Mouse (Mus musculus): ENCODE data around the gene Arl8b. TPM values are rescaled to one million over a fixed set of nuclear protein-coding genes. Genes with fewer than 3 reads are reported as not detected.

Gene Arl8b
- polyA plus RNA-seq, 1 experiment from 2014 or later = 90.9 TPM

GRCm38 (mm10) chr6:108754376-108754775 is 28.5 kb upstream of the Arl8b start:
- ATAC-seq (ENCODE audit: insufficient read depth, low FRiP score, low TSS enrichment) (no peak), DNase-seq (ENCODE audit: low spot score) (no peak)
- Histone ChIP-seq H3K4me3 (ENCODE audit: low read depth, low read length) (no peak overlapping the region), H3K36me3 (ENCODE audit: control insufficient read depth, insufficient read depth, low read length) (no peaks in the 10 kb centered on the region), H3K4me2 (ENCODE audit: low read depth) (no peak overlapping the region), H3K9ac (ENCODE audit: low read length) (no peak overlapping the region), H3K27ac (ENCODE audit: low read depth, low read length) (no peak overlapping the region), H3K4me1 (ENCODE audit: control insufficient read depth, insufficient read depth, low read length) (no peaks in the 10 kb centered on the region), H3K27me3 (ENCODE audit: control insufficient read depth, insufficient read depth, low read length) (no peaks in the 10 kb centered on the region), H3K9me3 (ENCODE audit: control insufficient read depth, low read length) (no peaks in the 10 kb centered on the region)
- 93% methylated on average over 1 of the region's 1 CpGs for WGBS

- Histone ChIP-seq H3K9me3 (ENCODE audit: control insufficient read depth, low read length) (no peaks in the 10 kb centered on the region), H3K4me3 (ENCODE audit: low read depth, low read length) (no peak overlapping the region), H3K27me3 (ENCODE audit: control insufficient read depth, insufficient read depth, low read length) (no peaks in the 10 kb centered on the region), H3K27ac (ENCODE audit: low read depth, low read length) (no peak overlapping the region), H3K4me2 (ENCODE audit: low read depth) (no peak overlapping the region), H3K9ac (ENCODE audit: low read length) (no peak overlapping the region), H3K4me1 (ENCODE audit: control insufficient read depth, insufficient read depth, low read length) (no peaks in the 10 kb centered on the region), H3K36me3 (ENCODE audit: control insufficient read depth, insufficient read depth, low read length) (no peaks in the 10 kb centered on the region)
- ATAC-seq (ENCODE audit: insufficient read depth, low FRiP score, low TSS enrichment) (no peak), DNase-seq (ENCODE audit: low spot score) (no peak)
- 93% methylated on average over 7 of the region's 7 CpGs for WGBS
Observed at GRCm38 (mm10) chr6:108755936-108756335, 27.0 kb upstream of the Arl8b start.

GRCm38 (mm10) chr6:108758997-108759697 is 23.8 kb upstream of the Arl8b start:
- no peak overlapping the region for H3K4me3 ChIP-seq (ENCODE audit: low read depth, low read length)
- no peaks in the 10 kb centered on the region for H3K4me1 ChIP-seq (ENCODE audit: control insufficient read depth, insufficient read depth, low read length)
- no peaks in the 10 kb centered on the region for H3K27me3 ChIP-seq (ENCODE audit: control insufficient read depth, insufficient read depth, low read length)
- no peak overlapping the region for H3K9ac ChIP-seq (ENCODE audit: low read length)
- ATAC-seq (ENCODE audit: insufficient read depth, low FRiP score, low TSS enrichment) (no peak), DNase-seq (ENCODE audit: low spot score) (no peak)
- no peak overlapping the region for H3K4me2 ChIP-seq (ENCODE audit: low read depth)
- no peak overlapping the region for H3K27ac ChIP-seq (ENCODE audit: low read depth, low read length)
- WGBS = 71% methylated on average over 10 of the region's 10 CpGs
- no peaks in the 10 kb centered on the region for H3K36me3 ChIP-seq (ENCODE audit: control insufficient read depth, insufficient read depth, low read length)
- no peaks in the 10 kb centered on the region for H3K9me3 ChIP-seq (ENCODE audit: control insufficient read depth, low read length)

- H3K4me2 ChIP-seq (ENCODE audit: low read depth) = no peak overlapping the region
- ATAC-seq (ENCODE audit: insufficient read depth, low FRiP score, low TSS enrichment) = no peak
- H3K27ac ChIP-seq (ENCODE audit: low read depth, low read length) = no peak overlapping the region
- no peak for DNase-seq (ENCODE audit: low spot score)
- no peaks in the 10 kb centered on the region for H3K27me3 ChIP-seq (ENCODE audit: control insufficient read depth, insufficient read depth, low read length)
- no peak overlapping the region for H3K9ac ChIP-seq (ENCODE audit: low read length)
- H3K9me3 ChIP-seq (ENCODE audit: control insufficient read depth, low read length) = no peaks in the 10 kb centered on the region
- no peaks in the 10 kb centered on the region for H3K36me3 ChIP-seq (ENCODE audit: control insufficient read depth, insufficient read depth, low read length)
- no peak overlapping the region for H3K4me3 ChIP-seq (ENCODE audit: low read depth, low read length)
- H3K4me1 ChIP-seq (ENCODE audit: control insufficient read depth, insufficient read depth, low read length) = no peaks in the 10 kb centered on the region
- WGBS = 68% methylated on average over 5 of the region's 5 CpGs
Observed at GRCm38 (mm10) chr6:108759698-108760039, 23.2 kb upstream of the Arl8b start.

GRCm38 (mm10) chr6:108770880-108771279 is 12.0 kb upstream of the Arl8b start:
- Histone ChIP-seq H3K36me3 (ENCODE audit: control insufficient read depth, insufficient read depth, low read length) (no peaks in the 10 kb centered on the region), H3K27ac (ENCODE audit: low read depth, low read length) (no peak overlapping the region), H3K9me3 (ENCODE audit: control insufficient read depth, low read length) (no peaks in the 10 kb centered on the region), H3K4me3 (ENCODE audit: low read depth, low read length) (no peak overlapping the region), H3K27me3 (ENCODE audit: control insufficient read depth, insufficient read depth, low read length) (no peaks in the 10 kb centered on the region), H3K4me2 (ENCODE audit: low read depth) (no peak overlapping the region), H3K4me1 (ENCODE audit: control insufficient read depth, insufficient read depth, low read length) (no peaks in the 10 kb centered on the region), H3K9ac (ENCODE audit: low read length) (no peak overlapping the region)
- WGBS = 82% methylated on average over 3 of the region's 3 CpGs
- no peak for ATAC-seq (ENCODE audit: insufficient read depth, low FRiP score, low TSS enrichment)
- DNase-seq (ENCODE audit: low spot score) = no peak

- no peaks in the 10 kb centered on the region for H3K4me1 ChIP-seq (ENCODE audit: control insufficient read depth, insufficient read depth, low read length)
- WGBS = 19% methylated on average over 9 of the region's 9 CpGs
- no peaks in the 10 kb centered on the region for H3K27me3 ChIP-seq (ENCODE audit: control insufficient read depth, insufficient read depth, low read length)
- no peaks in the 10 kb centered on the region for H3K9me3 ChIP-seq (ENCODE audit: control insufficient read depth, low read length)
- no peaks in the 10 kb centered on the region for H3K36me3 ChIP-seq (ENCODE audit: control insufficient read depth, insufficient read depth, low read length)
- no peak overlapping the region for H3K4me3 ChIP-seq (ENCODE audit: low read depth, low read length)
- no peak overlapping the region for H3K4me2 ChIP-seq (ENCODE audit: low read depth)
- no peak overlapping the region for H3K9ac ChIP-seq (ENCODE audit: low read length)
- peak; percentile 84 for DNase-seq (ENCODE audit: low spot score)
- no peak overlapping the region for H3K27ac ChIP-seq (ENCODE audit: low read depth, low read length)
- no peak for ATAC-seq (ENCODE audit: insufficient read depth, low FRiP score, low TSS enrichment)
Observed at GRCm38 (mm10) chr6:108772913-108773312, 10.0 kb upstream of the Arl8b start.

GRCm38 (mm10) chr6:108773480-108773879 is 9.4 kb upstream of the Arl8b start:
- H3K4me3 ChIP-seq (ENCODE audit: low read depth, low read length) = no peak overlapping the region
- H3K9ac ChIP-seq (ENCODE audit: low read length) = no peak overlapping the region
- WGBS = 83% methylated on average over 6 of the region's 6 CpGs
- no peak overlapping the region for H3K27ac ChIP-seq (ENCODE audit: low read depth, low read length)
- no peaks in the 10 kb centered on the region for H3K36me3 ChIP-seq (ENCODE audit: control insufficient read depth, insufficient read depth, low read length)
- ATAC-seq (ENCODE audit: insufficient read depth, low FRiP score, low TSS enrichment) = no peak
- no peaks in the 10 kb centered on the region for H3K4me1 ChIP-seq (ENCODE audit: control insufficient read depth, insufficient read depth, low read length)
- no peaks in the 10 kb centered on the region for H3K27me3 ChIP-seq (ENCODE audit: control insufficient read depth, insufficient read depth, low read length)
- no peak for DNase-seq (ENCODE audit: low spot score)
- no peaks in the 10 kb centered on the region for H3K9me3 ChIP-seq (ENCODE audit: control insufficient read depth, low read length)
- no peak overlapping the region for H3K4me2 ChIP-seq (ENCODE audit: low read depth)

GRCm38 (mm10) chr6:108776274-108776673 is 6.6 kb upstream of the Arl8b start:
- DNase-seq (ENCODE audit: low spot score) (no peak), ATAC-seq (ENCODE audit: insufficient read depth, low FRiP score, low TSS enrichment) (no peak)
- no peak overlapping the region for H3K4me3 ChIP-seq (ENCODE audit: low read depth, low read length)

GRCm38 (mm10) chr6:108777560-108778287 is 5.2 kb upstream of the Arl8b start:
- Histone ChIP-seq H3K27ac (ENCODE audit: low read depth, low read length) (no peak overlapping the region), H3K4me1 (ENCODE audit: control insufficient read depth, insufficient read depth, low read length) (no peaks in the 10 kb centered on the region), H3K9me3 (ENCODE audit: control insufficient read depth, low read length) (no peaks in the 10 kb centered on the region), H3K4me3 (ENCODE audit: low read depth, low read length) (no peak overlapping the region), H3K9ac (ENCODE audit: low read length) (no peak overlapping the region), H3K4me2 (ENCODE audit: low read depth) (no peak overlapping the region), H3K27me3 (ENCODE audit: control insufficient read depth, insufficient read depth, low read length) (no peaks in the 10 kb centered on the region), H3K36me3 (ENCODE audit: control insufficient read depth, insufficient read depth, low read length) (no peaks in the 10 kb centered on the region)
- 81% methylated on average over 8 of the region's 8 CpGs for WGBS
- DNase-seq (ENCODE audit: low spot score) = no peak
- no peak for ATAC-seq (ENCODE audit: insufficient read depth, low FRiP score, low TSS enrichment)

More at GRCm38 (mm10) chr6:108776274-108776673, 6.6 kb upstream of the Arl8b start:
- Histone ChIP-seq H3K36me3 (ENCODE audit: control insufficient read depth, insufficient read depth, low read length) (no peaks in the 10 kb centered on the region), H3K27ac (ENCODE audit: low read depth, low read length) (no peak overlapping the region), H3K4me2 (ENCODE audit: low read depth) (no peak overlapping the region), H3K27me3 (ENCODE audit: control insufficient read depth, insufficient read depth, low read length) (no peaks in the 10 kb centered on the region), H3K9ac (ENCODE audit: low read length) (no peak overlapping the region), H3K4me1 (ENCODE audit: control insufficient read depth, insufficient read depth, low read length) (no peaks in the 10 kb centered on the region), H3K9me3 (ENCODE audit: control insufficient read depth, low read length) (no peaks in the 10 kb centered on the region)

Measured in neural tube, embryonic 11.5 days (tissue).